Mouse (Mus musculus) large intestine, adult 2 months (tissue): Measurements from ENCODE around the gene Tmem9b. TPM values are rescaled to one million over a fixed set of nuclear protein-coding genes. Genes with fewer than 3 reads are reported as not detected.

Experiments used
- DNase-seq: peaks from one replicate; pipeline ENCODE4 v3.0.0-alpha.2; 2012; ENCODE audit warnings: low read depth, low spot score
- WGBS: fragments of 180-500 bp; shearing (Covaris S2); methylation state at CpG from one replicate; pipeline ENCODE4 v1.1.7; 2018; 5-methylcytosine and 5-hydroxymethylcytosine counted together
- polyA plus RNA-seq: library from polyadenylated mRNA; depleted of rRNA; stranded (reverse); fragments of >200 nt; gene quantifications from 2 replicates; pipeline ENCODE4 v1.2.3, GENCODE M21; 2012

The Tmem9b gene
- polyA plus RNA-seq, 1 experiment: 63.6 TPM

GRCm38 (mm10) chr7:109741703-109742102 is 11.0 kb downstream of the Tmem9b start:
- no peak for DNase-seq
- WGBS: 86% methylated on average over 4 of the region's 4 CpGs

GRCm38 (mm10) chr7:109741060-109741459 is 11.6 kb downstream of the Tmem9b start:
- no peak for DNase-seq
- 100% methylated on average over 1 of the region's 1 CpGs for WGBS

- no peak for DNase-seq
- WGBS: 35% methylated on average over 5 of the region's 5 CpGs
These were observed 12.8 kb downstream of the Tmem9b start for GRCm38 (mm10) chr7:109739822-109740370.

DNA sequence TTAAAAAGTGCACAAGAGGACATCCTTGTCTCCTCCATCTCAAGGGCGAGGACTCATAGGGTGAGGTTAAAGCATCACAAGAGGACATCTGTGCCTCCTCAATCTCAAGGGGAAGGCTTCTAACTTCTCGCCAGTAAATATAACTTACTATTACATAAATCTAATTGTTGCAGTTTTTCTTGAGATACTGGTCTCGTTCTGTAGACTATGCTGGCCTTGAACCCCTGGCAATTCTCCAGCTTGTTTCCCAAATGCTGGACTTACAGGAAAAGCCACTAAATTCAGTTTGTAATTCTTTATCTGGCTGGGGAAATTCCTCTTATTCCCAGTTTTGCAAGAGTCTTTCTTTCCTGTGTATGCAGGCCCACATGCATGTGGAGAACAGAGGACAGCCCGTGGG is 17.9 kb downstream of the Tmem9b start:
- DNase-seq: no peak
- WGBS: 64% methylated on average over 4 of the region's 4 CpGs

DNA sequence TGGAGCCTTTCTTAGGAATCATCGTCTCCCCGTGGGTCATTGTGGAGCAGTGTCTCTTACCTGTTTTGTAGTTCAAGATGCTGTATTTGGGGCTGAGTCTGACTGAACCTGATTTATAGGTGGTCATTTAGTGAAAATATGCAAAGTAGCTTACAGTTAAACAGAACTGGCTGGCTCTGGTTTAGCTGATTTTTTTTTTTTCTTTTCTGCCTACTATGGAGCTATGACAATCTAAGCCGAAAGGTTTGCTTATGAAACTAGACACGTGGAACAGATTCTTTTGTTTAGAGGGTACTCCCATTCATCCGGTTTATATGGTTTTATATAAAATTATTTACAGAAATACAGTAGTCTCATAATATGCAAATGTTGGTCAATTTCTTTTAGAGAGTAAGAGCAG is 21.0 kb downstream of the Tmem9b start, which contains the start of gene Ascl3:
Gene Ascl3, minus strand, starts transcription at position 101 of the 400 bp plus-strand sequence.
- WGBS: 85% methylated on average over 5 of the region's 5 CpGs
- no peak for DNase-seq

GRCm38 (mm10) chr7:109723697-109724096 is 29.0 kb downstream of the Tmem9b start, which contains the start of gene BC051019:
Gene BC051019, minus strand, starts transcription at chr7:109723850.
- WGBS: 69% methylated on average over 5 of the region's 5 CpGs
- no peak for DNase-seq

DNA sequence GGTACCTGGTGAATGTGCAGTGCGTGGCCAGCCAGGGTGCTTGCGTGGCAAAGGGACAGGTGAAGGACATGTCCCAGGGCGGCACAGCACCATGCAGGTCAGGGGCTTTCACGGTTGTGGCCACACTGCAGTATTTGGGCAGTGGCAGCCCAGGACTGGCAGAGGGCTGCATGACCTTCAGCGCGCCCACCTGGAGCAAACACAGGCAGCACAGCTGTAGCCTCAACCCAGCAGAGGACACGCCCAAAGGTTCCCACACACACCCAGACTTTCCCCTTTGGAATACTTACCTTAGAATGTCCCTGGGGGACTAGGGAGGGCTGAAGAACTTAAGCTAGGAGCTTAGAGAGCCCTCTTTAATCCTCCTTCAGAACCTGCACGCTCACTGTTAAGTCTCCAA is 29.6 kb downstream of the Tmem9b start:
- 70% methylated on average over 8 of the region's 8 CpGs for WGBS
- no peak for DNase-seq

DNA sequence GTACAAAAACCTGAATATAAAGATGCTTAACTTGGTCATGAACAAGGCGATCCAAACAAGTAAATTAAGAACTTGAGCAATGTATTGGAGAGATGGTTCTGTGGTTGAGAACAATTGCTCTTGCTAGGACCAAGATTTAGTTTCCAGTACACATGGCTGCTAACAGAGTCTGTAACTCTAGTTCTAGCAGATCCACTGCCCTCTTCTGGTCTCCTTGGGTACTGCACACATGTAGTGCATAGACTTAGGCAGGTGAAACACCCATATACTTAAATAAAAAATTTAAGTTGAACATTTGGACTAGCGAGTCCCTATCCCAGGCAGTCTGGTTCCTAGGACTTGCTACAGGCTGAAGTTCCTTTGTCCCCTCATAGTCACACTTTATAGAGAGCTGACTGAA is 30.1 kb downstream of the Tmem9b start:
- WGBS: 98% methylated on average over 2 of the region's 2 CpGs
- no peak for DNase-seq

DNA sequence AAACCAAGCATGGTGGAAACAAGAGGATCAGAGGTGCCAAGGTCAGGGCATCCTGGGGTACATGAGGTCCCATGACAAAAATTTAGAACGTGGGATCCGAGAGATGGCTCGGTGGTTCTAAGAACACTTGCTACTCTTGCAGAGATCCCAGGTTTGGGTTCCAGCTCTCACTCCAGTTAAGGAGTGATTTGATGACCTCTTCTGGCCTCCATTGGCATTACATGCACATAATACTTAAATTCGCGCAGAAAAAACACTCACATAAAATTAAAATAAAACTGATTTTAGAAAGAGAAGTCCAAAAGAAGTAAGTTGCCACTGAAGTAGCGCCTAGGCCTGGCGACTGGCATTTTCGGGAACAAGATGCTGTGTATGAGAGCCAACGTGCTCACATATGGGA is 33.4 kb downstream of the Tmem9b start:
- WGBS: 69% methylated on average over 9 of the region's 9 CpGs
- no peak for DNase-seq

DNA sequence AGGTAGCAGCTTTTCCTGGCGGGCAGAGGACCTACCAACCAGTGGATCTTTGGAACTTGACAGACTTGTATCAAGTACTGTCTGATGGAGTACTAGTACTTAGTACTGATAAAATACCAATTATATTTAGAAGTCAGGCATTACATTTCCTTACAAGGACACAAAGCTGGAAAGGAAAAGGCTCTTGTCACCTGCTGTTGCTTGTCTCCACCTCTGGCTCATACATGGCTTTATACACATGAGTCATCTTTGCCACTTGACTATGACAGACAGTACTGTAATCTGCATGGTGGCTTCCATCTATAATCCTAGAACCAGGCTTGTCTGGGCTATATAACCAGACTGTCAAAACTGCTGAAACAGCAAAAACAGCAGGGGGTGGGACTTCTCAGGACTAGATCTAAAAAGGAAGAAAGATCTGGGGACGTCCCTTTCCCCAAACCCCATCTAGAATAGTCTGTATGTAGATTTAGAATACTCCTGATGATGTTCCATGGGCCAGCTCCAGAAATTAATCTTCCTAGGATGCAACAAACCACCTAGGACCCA is 39.2 kb downstream of the Tmem9b start:
- DNase-seq: no peak
- 92% methylated on average over 2 of the region's 2 CpGs for WGBS

DNA sequence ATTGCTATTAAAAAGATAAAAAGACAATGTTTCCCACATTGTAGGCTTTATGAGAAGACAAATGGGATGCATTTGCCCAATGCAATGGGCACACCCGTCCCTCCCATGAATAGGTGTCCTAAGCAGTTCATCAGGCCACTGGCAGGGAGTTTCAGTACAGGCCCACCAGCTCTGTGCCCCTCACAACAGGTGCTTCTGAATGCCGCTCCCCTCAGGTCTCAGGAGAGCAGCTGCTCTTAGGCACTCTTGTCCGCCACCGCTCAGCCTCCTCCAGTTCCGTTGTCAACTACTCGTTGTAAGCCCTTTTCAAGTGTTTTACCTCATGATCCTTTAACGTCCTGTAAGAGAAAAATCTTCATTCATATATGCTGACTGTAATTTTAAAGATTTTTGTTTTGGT is 40.5 kb downstream of the Tmem9b start:
- WGBS: 92% methylated on average over 7 of the region's 7 CpGs
- DNase-seq: no peak

DNA sequence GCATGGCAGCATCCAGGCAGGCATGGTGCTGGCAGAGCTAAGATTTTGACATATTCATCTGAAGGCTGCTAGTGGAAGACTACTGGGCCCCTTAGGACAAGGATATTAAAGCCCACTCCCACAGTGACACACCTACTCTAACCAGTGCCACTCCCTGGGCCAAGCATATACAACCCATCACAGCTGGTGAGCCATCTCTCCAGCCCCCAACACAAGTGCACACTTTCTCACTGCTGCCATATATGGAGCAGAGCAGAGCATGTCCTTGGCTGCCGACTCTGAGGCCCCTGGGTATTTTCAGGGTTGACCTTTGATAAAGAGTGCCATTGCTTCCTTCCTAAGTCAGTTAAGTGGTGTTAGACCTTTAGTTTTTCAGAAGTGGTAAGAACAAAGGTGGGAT is 42.6 kb downstream of the Tmem9b start:
- WGBS: 38% methylated on average over 1 of the region's 1 CpGs
- DNase-seq: no peak

DNA sequence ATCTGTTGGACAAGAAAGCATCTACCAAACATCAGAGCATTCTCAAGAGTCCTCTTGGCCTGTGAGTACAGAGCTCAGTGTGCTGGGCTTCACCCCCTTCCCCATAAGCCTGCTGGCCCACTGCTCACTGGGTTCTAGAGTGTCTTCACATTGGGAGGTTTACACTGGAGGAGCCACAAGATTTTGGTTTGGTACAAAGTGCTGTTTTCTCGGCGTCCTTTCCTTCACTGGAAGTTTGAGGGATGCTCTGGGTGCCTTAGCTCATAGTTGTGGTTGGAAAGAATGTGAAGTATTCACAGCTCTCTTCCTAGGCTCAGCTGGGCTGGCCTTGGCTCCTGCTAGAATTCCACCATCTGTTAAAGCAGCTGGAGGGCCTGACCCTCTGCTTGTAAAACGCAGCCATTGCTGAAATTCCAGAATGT is 43.7 kb downstream of the Tmem9b start:
- 60% methylated on average over 3 of the region's 3 CpGs for WGBS
- no peak for DNase-seq

DNA sequence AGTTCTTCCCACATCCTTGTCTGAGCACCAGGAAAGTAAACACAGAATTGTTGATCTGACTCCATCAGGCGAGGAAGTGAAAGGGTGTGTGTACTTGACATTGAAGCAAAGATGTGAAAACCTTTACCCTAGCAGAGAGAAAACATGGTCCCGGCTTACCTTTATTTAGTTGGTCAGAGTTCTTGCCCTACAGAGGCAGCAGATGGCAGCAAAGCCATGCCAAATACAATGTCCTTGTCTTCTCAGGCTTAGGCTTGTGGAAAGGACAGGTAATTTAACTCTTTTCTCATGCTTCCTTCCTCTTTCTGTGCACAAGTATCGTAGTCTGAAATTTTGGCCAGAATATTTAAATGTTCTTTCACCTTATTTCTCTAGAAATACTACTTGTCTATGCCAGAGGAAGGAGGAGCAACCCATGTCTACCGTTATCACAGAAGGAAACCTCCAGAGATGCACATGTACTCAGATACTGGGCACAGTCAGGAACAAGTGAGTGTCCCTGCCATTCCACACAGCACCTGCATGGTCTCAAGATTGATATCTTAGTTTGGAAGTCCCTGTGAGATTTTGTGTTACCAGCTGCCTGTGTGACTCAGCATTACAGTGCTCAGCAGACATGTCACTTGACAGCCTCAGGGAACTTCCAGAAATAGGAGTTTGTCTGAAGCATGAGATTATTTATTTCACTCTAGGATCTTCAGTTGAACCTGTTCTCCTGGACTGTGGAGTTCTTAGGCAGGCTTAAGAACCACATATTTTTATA is 45.5 kb downstream of the Tmem9b start:
- DNase-seq: peak; percentile 44
- WGBS: 30% methylated on average over 4 of the region's 4 CpGs

GRCm38 (mm10) chr7:109704461-109704860 is 48.2 kb downstream of the Tmem9b start:
- no peak for DNase-seq
- WGBS: 26% methylated on average over 3 of the region's 3 CpGs

- no peak for DNase-seq
- 3% methylated on average over 17 of the region's 17 CpGs for WGBS
These were observed 48.7 kb downstream of the Tmem9b start for GRCm38 (mm10) chr7:109704016-109704377.

DNA sequence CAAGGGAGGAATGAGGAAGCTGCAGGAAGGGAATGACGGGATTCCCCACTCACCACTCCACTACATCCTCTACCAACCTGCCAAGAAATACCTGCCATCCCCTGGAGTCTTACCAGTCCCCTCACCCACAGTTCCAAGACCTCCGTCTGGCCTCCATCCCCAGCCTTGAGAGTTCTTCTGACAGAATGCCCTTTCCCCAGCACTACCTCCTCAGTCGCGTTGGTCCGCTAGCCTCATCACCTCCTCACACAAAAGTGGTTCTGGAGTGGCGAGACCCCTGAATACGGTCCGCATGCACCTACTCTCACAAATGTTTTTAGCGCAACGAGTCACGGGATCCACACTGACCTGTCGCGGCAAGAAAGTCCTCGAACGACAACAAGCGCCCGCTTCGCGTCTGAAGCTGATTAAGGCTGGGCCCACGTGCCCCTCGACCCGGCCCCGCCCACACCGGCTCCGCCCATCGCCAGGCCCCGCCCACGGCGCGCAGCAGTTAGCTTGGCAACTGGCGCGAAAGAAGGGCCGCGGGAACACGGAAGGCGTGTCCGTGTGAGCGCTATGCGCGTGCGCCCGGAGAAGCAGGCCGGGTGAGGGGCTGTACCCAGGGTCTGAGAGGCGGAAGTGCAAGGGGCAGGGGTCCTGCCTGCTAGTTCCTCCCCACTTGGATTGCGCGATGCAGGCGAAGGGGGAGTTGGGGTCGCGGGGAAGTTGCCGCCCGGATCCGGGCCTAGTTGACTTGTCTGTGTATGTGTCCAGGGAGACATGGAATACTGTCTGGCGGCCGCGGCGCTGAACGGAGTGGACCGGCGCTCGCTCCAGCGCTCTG is 49.3 kb downstream of the Tmem9b start, which contains the start of the genes St5 and Akip1:
Gene St5, minus strand, starts transcription at position 416 of the 826 bp plus-strand sequence.
Gene Akip1, plus strand, starts transcription at position 501 of the 826 bp plus-strand sequence.
- DNase-seq: peak; percentile 57
- WGBS: 2% methylated on average over 61 of the region's 61 CpGs

- WGBS: 71% methylated on average over 4 of the region's 4 CpGs
- no peak for DNase-seq
These were observed 50.0 kb downstream of the Tmem9b start for GRCm38 (mm10) chr7:109702721-109703120.

GRCm38 (mm10) chr7:109700213-109700612 is 52.5 kb downstream of the Tmem9b start:
- no peak for DNase-seq

DNA sequence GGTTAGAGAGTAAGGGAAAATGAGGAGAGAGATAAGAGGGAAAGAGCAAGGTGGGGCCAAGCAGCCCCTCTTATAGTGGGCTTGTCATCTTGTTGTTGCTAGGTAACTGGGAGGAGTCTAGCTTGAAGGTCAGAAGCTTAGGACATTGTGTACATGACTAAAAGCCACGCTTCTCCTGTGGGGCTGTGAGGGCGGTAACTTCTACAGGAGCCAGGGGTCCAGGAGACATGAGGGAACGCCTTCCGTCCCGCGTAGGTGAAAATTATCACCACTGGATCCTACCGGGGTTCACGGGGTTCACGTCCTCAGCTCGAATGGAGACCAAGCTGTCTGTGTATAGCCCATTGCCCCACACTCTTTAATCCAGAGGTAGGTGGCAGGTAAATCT is 57.3 kb downstream of the Tmem9b start:
- no peak for DNase-seq
- WGBS: 91% methylated on average over 10 of the region's 10 CpGs
